Mouse (Mus musculus) gastrocnemius, postnatal 10 days (tissue): ENCODE measurements around the gene Apopt1. TPM values are rescaled to one million over a fixed set of nuclear protein-coding genes. Genes with fewer than 3 reads are reported as not detected.
"Not testable (repeated sequence)": the region's sequence is repeated elsewhere in the genome, so short reads cannot be mapped to it uniquely, and the experiment has no call there.

Experiments
- DNase-seq: peaks from one replicate; pipeline ENCODE4 v3.0.0; 2021; ENCODE audit warnings: mixed read lengths
- total RNA-seq, 2 experiments: library from RNA; stranded (reverse); gene quantifications; 2 replicates each; pipeline ENCODE4 v1.2.3; 2021

The Apopt1 gene
- total RNA-seq, 2 experiments from 2014 or later, result 34.7 to 39.5 TPM

DNA sequence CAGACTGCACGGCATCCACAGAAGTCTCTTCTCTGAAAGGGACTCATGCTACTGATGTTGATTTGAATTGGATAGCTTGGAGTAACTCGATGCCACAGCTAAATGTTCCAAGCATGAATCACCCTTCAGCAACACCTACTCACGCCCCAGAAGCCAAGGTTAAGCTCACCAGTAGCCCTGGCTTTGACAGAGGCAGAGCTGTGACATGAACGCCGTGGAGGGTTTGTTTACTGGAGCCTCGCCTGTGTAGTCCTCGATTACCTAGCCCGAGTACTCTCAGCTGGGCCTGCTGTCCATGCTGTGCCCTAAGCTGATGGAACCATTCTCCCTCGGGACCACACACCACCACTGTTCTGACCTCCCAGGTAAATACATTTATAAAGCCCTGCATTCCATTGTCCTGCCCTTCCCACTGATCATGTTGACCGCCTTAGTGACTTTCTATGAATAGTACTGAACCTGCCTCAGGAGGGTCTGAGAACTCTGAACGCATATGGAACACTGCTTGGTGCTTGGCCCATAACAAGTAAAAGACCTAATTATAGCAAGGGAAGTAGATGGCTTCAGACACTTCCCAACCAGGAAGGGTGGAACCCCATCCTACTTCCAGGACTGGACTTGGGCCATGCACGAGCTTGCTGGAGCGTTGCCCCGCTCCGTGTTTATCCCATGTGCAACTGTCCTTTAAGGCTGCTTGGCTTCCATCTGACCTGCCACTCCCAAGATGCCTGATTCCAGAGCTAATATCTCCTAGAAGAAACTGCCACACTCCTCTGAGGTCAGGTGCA is 7.7 kb upstream of the Apopt1 start:
- peak; percentile 75 for DNase-seq

DNA sequence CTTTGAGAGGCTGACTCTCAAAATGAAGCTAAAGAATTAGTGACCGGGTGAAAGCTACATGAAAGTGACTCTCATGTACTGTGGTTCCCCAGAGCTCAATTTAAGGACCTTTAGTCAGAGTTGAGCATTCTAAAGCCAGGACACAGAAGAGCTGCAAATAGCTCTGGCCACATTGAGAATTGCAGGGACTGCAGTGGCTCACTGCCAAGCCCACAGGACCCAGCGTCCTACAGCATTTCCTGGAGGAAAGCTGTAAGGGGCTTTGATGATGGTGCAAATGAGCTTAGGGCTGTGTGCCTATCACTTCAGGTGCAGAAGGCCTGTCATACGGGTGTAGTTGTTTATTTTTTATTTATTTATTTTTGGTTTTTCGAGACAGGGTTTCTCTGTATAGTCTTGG is 4.9 kb upstream of the Apopt1 start:
- no peak for DNase-seq

DNA sequence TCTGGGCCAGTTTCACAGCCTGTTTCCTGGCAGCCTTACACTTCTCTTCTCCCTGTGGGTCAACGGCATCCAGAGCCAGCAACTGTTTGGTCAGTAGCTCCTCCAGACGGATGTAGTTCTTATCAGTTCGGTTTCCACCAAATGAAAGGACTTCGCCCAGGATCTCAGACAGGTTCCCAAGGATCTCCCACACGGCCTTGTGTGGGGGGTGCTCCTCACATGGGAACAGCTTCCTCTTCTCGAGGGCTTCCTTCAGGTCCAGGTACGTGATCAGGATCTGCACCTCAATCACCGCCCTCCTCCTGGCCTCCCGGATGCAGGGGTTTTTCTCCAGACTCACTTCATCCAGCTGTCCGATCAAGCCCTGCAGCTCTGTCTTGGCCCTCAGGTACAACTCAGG is 3.0 kb upstream of the Apopt1 start:
- DNase-seq, result no peak

DNA sequence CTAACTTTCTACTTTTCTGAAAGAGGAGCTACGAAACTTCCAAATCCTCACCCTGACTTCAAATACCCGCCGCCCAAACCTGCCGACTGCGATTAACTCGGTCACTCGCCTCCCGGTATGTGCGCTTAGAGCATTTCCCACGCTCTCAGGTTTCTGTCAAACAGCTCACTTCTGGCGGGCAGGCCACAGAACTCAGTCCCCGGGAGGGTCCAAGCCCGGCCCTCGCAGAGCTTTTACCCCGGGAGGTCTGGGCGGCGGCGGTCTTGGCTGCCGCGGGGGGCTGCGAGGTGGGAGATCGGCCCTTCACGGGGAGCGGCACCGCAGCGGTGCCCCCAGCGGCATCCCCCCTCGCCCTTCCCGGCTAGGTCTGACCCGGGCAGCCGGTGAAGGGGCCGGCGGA is 585 bp upstream of the Apopt1 start:
- no peak for DNase-seq

DNA sequence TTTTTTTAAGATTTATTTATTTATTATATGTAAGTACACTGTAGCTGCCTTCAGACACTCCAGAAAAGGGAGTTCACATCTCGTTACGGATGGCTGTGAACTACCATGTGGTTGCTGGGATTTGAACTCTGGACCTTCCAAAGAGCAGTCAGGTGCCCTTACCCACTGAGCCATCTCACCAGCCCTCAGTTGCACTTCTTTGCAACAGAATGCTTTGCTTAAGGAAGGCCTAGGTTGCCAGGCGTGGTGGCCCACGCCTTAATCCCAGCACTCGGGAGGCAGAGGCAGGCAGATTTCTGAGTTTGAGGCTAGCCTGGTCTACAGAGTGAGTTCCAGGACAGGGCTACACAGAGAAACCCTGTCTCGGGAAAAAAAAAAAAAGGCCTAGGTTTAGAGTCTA is 819 bp downstream of the Apopt1 start:
- not testable (repeated sequence) for DNase-seq

DNA sequence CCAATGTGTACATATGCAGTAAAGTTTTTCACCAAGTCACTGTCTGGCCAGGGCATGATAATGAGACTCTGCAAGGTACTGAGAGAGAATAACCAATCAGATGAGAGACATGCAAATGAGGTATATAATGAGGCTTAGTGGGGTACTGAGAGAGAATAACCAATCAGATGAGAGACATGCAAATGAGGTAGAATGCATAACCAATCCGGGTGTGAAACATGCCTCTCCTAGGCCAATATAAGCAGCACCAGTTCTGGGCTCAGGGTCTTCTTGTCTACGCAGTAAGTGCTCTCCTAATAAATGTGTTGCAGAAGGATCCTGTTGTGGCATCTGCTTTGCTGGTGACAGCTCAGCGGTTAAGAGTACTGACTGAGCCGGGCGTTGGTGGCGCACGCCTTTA is 3.4 kb downstream of the Apopt1 start:
- DNase-seq, result no peak

DNA sequence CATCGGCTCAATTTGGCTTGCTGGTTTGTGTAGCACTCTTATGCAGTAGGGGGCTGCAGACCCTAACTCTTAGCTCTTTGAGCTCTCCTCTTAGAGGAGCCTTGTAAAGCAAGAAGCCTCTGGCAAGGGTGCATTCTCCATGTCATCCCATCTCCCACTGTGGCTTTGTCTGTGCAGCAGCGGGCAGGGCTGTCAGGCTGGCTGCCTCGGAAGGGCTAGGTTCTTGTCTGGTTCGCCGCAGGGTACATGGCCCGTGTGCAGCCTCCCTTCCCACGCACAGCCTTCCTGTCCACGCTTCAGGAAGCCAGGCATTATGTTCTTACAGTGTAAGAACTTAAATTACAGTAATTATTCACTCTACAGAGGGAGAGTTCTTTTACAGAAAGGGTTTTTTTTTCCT is 5.6 kb downstream of the Apopt1 start:
- DNase-seq, result no peak

DNA sequence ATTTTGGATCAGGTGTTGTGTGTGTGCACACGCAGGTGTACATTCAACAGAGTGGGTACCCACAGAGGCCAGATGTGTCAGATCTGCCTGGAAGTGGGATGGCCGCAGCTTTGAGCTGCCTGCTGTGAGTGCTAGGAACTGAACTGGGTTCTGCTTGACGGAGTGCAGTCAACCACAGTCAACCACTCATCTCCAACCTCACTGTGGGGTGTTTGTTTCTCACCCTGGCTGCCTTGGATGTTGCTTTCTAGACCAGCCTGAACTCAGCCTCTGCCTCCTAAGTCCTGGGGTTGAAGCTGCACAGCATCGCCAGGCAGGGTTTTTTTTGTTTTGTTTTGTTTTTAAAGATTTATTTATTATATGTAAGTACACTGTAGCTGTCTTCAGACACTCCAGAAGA is 7.2 kb downstream of the Apopt1 start:
- no peak for DNase-seq

DNA sequence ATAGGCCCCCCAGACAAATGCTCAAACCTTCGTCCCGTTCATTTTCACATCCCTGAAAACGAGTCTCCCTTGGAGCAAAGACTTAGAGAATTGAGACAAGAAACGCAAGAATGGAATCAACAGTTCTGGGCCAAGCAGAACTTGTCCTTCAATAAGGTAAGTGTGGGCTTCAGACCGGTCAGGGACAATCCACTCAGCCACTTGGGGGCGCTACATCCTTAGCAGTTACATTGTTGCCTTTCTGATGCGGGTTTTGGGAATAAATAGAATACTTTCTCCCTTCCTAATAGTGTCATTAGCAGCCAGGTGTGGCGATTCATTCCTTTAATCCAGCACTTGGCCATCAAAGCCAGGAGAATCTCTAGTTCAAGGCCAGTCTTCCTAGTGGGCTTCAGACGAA is 9.6 kb downstream of the Apopt1 start:
- DNase-seq, result peak; percentile 76

DNA sequence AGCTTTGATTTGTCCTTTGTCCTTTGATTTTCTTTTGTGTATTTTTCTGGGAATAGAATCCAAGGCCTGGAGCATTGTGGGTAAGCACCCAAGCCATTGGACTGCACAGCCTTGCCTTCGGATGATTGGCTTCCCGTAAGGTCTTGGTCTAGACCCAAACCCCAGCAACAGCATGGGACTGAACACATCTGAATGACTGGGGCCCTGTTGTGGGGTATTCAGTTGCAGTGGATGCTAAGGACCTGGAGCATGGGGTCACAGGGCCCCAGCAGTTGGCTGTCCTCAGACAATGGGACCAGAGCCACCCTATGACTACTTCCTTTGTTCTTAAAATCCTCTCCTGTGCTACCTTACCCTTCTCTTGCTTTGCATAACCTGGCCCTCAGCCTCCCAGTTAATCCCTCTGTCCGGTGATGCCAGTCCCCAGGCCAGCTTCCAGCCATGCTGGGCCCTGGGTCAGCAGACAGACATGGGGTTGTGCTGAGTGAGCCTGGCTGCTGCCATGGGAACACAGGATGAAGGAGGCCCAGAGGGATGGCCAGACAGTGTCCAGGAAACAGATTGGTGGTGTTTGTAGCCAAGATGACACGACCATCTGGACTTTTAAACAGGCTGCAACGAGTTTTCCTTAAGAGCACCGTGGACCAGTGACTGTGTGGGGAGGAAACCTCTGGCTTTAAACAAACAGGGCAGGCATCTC is 11.7 kb downstream of the Apopt1 start:
- peak; percentile 53 for DNase-seq

DNA sequence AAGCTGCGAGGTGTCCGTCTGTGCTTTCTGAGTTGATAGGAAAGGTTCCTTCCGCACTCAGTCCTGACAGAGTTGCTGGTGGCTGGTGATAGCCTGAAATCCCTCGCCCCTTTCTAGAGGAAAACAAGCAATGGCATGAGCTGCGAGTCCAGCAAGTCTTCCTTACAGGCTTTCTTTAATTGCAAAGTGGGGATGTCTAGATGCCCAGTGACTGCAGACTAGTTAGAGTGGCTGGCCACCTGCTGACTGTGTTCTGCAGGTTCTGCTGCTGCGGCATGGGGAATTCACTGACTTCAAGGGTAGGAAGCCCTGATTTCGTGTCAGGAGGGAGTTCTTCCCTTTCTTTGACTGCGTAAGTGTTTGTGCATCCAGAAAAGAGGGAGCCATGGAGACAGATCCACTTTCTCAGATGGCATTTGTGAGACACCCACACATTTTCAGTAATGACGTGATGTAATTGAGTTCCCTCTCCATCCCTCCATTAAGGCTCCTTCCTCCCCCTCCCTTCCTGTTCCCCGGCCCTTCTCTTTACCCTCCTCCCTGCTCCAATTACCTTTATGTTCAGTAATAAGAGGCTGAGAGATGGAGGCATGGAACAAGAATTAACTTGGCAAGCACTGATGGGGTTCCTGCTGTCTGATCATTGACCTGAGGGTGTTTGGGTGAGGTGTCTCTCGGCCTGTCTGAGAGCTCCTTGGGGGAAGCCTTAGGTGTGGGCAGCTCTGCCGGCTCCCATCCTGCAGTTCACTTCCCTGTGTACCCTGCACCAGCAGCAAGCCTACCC is 12.5 kb downstream of the Apopt1 start:
- DNase-seq, result no peak

DNA sequence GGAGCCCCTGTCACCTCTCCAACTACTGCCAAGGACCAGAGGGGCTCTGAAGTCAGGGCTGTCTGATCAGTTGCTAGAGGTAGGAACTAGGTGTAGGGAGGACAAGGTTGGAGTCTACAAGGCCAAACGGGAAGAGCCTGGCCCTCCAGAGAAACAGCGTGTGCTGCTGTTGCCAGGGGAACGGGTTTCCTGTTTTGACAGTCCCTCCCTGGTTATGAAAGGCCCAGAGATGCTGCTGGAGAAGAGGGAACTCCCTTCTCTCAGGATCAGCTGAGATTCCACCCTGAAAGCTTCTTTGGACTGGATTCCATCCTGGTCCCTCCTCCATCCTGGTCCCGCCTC is 13.0 kb downstream of the Apopt1 start:
- no peak for DNase-seq

DNA sequence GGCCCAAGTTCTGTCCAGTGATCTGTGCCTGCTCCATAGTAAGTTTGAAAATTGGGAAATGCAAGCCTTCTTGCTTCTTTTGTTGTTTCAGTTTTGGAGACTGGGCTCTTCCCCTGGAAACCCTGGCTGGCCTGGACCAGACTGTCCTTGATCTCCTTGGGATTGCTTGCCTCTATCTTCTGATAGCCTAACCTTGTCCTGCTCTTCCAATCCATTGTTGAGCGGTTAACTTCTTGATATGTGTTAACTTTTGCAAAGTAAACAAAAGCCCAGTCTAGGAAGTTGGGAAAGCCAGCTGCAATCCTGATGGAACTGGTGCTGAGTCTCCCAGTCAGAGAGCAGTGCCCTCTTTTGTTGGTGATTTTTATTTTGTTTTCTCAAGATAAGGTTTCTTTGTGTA is 14.9 kb downstream of the Apopt1 start:
- DNase-seq, result no peak

DNA sequence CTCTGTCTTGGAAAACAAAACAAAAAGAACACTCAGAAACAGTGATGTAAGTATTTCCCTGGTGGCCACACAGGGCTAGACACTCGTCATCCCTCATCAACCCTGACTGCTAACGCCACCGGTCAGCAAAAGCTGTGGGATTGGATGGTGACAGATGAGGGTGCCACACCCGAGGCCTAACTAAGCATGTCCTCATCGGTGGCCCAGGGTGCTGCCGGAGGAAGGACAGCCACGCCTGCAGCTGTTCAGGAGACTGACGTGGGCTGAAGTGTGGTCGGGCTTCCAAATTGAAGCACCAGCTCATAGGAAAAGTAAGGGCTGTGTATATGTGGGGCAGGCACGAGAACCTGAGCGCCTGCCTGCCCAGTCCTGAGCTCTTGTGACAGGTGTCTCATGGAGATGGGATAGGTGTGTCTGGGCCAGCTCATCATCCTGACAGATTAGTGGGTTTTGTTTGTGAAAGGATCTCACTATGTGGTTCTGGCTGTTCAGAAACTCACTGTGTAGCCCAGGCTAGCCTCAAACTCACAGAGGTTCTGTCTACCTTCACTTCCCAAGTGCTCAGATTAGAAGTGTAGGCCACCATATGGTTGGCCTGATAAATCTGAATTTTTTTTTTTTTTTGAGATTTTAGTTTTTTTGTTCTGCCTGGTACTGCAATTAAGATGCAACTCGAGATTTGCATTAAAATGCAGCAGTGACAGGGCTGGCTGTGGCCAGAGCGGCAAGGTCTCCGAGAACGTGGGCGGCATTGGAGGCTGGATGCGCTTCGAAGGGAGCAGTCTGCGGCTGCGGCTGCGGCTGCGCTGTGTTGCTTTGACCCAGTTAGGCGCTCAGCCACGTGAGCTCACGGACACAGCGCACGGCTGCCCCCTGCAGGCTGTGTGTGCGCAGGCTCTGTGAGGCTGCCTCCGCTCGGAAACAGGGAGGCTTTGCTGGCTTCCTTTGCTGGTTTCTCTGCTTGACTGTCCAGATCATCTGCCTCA is 19.1 kb downstream of the Apopt1 start:
- peak; percentile 91 for DNase-seq

DNA sequence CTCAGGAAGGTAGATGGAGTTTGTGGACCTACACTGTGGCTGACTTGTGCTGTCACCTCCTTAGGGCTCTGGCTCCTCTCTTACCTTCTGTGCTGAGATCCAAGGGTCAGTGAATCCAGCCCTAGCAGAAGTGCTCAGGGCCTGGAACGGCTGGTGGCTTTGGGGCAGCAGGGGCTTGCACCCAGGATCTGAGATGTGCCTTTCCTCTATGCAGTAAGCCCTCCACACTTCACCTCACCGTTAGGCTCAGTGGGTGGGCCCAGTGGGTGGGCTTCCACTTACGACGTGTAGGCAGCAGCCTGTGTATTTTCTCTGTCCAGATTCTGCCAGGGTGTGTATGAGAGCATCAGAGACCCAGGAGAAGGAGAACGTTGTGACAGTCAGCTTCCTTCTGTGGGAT is 19.9 kb downstream of the Apopt1 start:
- DNase-seq, result no peak

DNA sequence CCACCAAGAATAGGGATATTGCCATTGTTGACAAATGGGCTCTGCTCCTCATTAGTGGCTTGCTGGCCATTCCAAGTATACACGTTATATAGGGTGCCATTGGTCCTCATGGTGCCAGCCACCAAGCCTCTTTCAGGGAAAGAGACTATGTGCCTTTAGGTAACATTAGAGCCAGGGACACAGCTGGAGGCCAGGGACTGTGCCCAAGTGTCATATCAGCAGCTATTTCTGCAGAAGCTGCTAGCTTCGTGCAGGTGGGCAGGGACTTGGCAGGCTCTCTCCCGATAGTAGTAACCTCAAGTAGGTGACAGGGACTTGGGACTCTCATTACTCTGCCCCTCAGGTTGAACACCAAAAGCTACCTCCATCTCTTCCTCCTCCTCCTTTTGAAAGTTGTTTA is 21.9 kb downstream of the Apopt1 start:
- DNase-seq, result no peak

DNA sequence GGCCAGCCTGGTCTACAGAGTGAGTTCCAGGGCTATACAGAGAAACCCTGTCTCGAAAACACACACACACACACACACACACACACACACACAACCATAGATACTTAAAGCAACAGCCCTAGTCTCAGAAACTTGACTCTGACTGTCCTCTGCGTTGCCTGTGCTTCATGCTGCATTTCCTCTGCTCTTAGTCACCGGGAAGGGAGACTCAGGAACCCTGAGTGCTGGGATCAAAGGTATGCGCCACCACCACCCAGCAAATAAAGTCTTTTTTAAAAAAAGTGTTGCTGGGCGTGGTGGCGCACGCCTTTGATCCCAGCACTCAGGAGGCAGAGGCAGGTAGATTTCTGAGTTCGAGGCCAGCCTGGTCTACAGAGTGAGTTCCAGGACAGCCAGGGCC is 23.6 kb downstream of the Apopt1 start:
- DNase-seq, result not testable (repeated sequence)

DNA sequence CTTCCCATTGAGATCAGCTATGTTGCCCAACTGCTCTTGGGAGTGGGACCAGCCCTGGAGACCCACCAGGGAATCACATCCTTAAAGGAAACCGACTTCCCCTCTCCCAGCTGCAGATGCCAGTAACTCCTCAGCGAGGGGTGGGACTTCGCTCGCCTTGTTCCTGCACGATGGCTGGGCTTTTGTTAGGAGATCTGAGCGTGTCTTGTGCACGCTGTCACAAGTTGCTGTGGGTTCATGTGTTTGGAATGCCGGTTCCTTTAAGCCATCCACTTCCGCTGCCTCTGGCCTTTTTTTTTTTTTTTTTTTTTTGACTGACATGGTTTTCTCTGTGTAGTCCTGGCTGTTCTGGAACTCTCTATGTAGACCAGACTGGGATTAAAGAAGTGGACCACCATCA is 24.3 kb downstream of the Apopt1 start:
- DNase-seq, result no peak

DNA sequence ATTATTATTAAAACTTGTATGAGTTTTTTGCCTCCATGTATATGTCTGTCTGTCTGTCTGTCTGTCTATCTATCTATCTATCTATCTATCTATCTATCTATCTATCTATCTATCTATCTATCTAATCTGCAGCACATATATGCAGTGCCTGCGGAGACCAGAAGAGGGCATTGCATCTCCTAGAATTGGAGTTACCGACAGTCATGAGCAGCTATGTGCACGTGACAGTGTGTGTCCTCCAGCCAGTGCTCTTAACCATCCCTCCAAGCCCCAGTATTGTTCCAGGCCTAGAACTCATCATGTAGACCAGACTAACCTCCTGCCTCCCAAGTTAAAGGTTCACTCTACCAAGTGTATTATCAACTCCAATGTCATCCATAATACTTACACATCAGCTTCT is 25.7 kb downstream of the Apopt1 start:
- DNase-seq, result peak; percentile 70

DNA sequence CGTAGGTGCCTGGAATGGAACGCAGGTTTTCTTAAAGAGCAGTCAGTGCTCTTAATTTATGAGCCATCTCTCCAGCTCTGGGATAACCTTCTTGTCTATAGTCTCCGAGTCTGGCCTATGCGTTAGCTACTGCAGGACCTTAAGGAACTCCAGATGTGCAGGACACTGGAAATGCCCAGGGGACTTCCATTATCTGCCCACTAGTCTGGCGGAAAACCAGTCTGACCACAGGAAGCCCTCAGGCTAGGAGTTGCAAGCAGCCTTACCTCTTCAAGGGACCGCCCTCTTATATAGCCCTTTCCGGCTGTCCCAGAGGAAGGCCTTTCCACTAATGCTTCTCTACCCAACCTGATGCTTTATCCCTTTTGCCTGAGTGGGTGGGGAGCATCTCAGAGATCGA is 28.3 kb downstream of the Apopt1 start:
- DNase-seq, result no peak

DNA sequence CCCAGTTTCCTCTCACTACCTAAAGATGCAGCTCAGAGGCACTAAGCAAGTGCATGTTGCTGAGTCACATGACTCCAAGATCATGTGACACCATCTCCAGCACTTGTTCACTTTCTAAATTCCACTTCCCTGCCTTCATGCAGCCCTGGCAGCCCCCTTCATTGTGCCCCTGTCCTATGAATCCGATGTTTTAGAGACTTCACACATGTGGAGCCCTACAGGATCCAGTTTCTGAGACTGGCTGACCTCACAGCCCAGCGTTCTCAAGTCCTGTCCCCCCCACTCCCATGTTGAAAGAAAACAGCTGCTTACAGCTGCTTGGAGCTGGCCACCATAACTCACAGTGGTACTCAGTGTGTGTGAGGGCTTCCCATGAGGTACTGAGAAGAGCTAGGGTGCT is 30.4 kb downstream of the Apopt1 start:
- no peak for DNase-seq

DNA sequence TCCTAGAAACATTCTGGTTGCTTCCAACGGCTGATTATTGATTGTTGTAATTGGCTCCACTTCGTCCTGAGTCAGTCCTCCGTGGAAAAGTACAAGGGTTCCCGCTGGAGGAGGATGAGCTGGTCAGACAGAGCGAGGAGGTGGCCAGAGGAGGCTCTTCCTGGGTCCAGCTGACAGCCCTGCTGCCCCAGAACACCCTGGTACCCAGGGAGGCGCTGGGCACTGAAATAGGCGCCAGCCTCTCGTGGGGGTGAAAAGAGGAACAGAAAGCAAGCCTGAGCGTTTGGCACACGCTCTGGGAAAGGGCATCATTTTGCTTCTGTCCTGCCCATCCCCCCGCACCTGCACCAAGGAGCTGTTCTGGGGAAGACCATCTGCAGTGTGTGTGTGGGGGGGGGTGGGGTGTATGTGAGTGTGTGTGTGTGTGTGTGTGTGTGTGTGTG is 30.9 kb downstream of the Apopt1 start:
- DNase-seq, result no peak
